Mouse (Mus musculus) olfactory bulb, adult 2 months (tissue): Measurements from ENCODE around the gene Mog. TPM values are rescaled to one million over a fixed set of nuclear protein-coding genes. Genes with fewer than 3 reads are reported as not detected.

Experiments used
- H3K27ac ChIP-seq: fragments of 200-500 bp; 2 replicates; pipeline ENCODE4 v1.5.1; 2012; ENCODE audit warnings: low read depth, low read length; ENCODE audit not compliant: insufficient read depth
- H3K4me1 ChIP-seq: fragments of 200-500 bp; 2 replicates; pipeline ENCODE4 v1.6.1; 2012; ENCODE audit warnings: low read length; ENCODE audit not compliant: control insufficient read depth, insufficient read depth
- H3K4me3 ChIP-seq: fragments of 200-500 bp; 2 replicates; pipeline ENCODE4 v1.5.1; 2012; ENCODE audit warnings: mild to moderate bottlenecking, low read depth, low read length, moderate library complexity; ENCODE audit not compliant: insufficient read depth
- CTCF ChIP-seq: fragments of 200-500 bp; IDR thresholded peaks from 2 replicates; pipeline ENCODE4 v1.5.1; 2012; ENCODE audit warnings: low read depth, mild to moderate bottlenecking, low read length, moderate library complexity; ENCODE audit not compliant: insufficient read depth
- POLR2A ChIP-seq: fragments of 200-500 bp; IDR thresholded peaks from 2 replicates; pipeline ENCODE4 v1.6.1; 2012; ENCODE audit warnings: mild to moderate bottlenecking, low read depth, low read length, moderate library complexity; ENCODE audit not compliant: insufficient read depth
- WGBS: fragments of 180-500 bp; shearing (Covaris S2); methylation state at CpG from one replicate; pipeline ENCODE4 v1.1.7; 2018; 5-methylcytosine and 5-hydroxymethylcytosine counted together
- polyA plus RNA-seq: library from polyadenylated mRNA; stranded (reverse); fragments of >200 nt; gene quantifications from 2 replicates; pipeline ENCODE4 v1.2.4, GENCODE M21; 2012; ENCODE audit warnings: low replicate concordance; ENCODE audit not compliant: missing spikeins, insufficient read depth, insufficient read length

The Mog gene
- polyA plus RNA-seq, 1 experiment: not detected

- 22% methylated on average over 3 of the region's 3 CpGs for WGBS
- peaks cover 14% of the 10 kb centered on the region for H3K4me1 ChIP-seq
- H3K4me3 ChIP-seq: no peak overlapping the region
- no peak for TF ChIP-seq CTCF
- no peak for TF ChIP-seq POLR2A
- H3K27ac ChIP-seq: peak overlapping the region; percentile 83; the same call in 1 of the 2 replicates
These were observed 38.2 kb upstream of the Mog start for GRCm38 (mm10) chr17:37061435-37061834.

- TF ChIP-seq POLR2A: no peak
- no peak for TF ChIP-seq CTCF
- Histone ChIP-seq H3K4me1 (peaks cover 30% of the 10 kb centered on the region), H3K27ac (no peak overlapping the region), H3K4me3 (no peak overlapping the region)
- WGBS: 36% methylated on average over 6 of the region's 6 CpGs
These were observed 33.8 kb upstream of the Mog start for GRCm38 (mm10) chr17:37056957-37057356.

GRCm38 (mm10) chr17:37051745-37052144, 28.5 kb upstream of the Mog start:
- H3K27ac ChIP-seq: no peak overlapping the region
- WGBS: 17% methylated on average over 4 of the region's 4 CpGs
- peak overlapping the region; percentile 21; the same call in 1 of the 2 replicates for H3K4me3 ChIP-seq
- TF ChIP-seq POLR2A: no peak
- TF ChIP-seq CTCF: no peak
- H3K4me1 ChIP-seq: peaks cover 41% of the 10 kb centered on the region

- Histone ChIP-seq H3K4me3 (peak overlapping the region; percentile 71), H3K4me1 (peaks cover 36% of the 10 kb centered on the region), H3K27ac (peak overlapping the region; percentile 68)
- TF ChIP-seq CTCF (no peak), POLR2A (no peak)
- 4% methylated on average over 27 of the region's 27 CpGs for WGBS
These were observed 27.7 kb upstream of the Mog start for GRCm38 (mm10) chr17:37050876-37051275.

GRCm38 (mm10) chr17:37050399-37050798, 27.2 kb upstream of the Mog start:
- TF ChIP-seq CTCF: no peak
- peak; percentile 97 for TF ChIP-seq POLR2A
- 2% methylated on average over 22 of the region's 22 CpGs for WGBS

GRCm38 (mm10) chr17:37049570-37050310, 26.5 kb upstream of the Mog start:
- H3K4me1 ChIP-seq: peaks cover 34% of the 10 kb centered on the region
- peak; percentile 64 for TF ChIP-seq CTCF
- no peak for TF ChIP-seq POLR2A
- peak overlapping the region; percentile 95 for H3K27ac ChIP-seq
- peak overlapping the region; percentile 71 for H3K4me3 ChIP-seq
- WGBS: 3% methylated on average over 39 of the region's 39 CpGs

More at GRCm38 (mm10) chr17:37050399-37050798, 27.2 kb upstream of the Mog start:
- H3K4me1 ChIP-seq: peaks cover 32% of the 10 kb centered on the region
- H3K27ac ChIP-seq: peak overlapping the region; percentile 95
- H3K4me3 ChIP-seq: peak overlapping the region; percentile 71

- TF ChIP-seq CTCF (no peak), POLR2A (no peak)
- Histone ChIP-seq H3K4me3 (peak overlapping the region; percentile 17; the same call in 1 of the 2 replicates), H3K27ac (no peak overlapping the region), H3K4me1 (peaks cover 24% of the 10 kb centered on the region)
- 58% methylated on average over 7 of the region's 7 CpGs for WGBS
These were observed 25.2 kb upstream of the Mog start for GRCm38 (mm10) chr17:37048383-37048782.

GRCm38 (mm10) chr17:37047981-37048380, 24.8 kb upstream of the Mog start:
- no peak for TF ChIP-seq POLR2A
- TF ChIP-seq CTCF: no peak
- Histone ChIP-seq H3K4me1 (peaks cover 21% of the 10 kb centered on the region), H3K4me3 (peak overlapping the region; percentile 17; the same call in 1 of the 2 replicates), H3K27ac (no peak overlapping the region)
- WGBS: 22% methylated on average over 3 of the region's 3 CpGs

DNA sequence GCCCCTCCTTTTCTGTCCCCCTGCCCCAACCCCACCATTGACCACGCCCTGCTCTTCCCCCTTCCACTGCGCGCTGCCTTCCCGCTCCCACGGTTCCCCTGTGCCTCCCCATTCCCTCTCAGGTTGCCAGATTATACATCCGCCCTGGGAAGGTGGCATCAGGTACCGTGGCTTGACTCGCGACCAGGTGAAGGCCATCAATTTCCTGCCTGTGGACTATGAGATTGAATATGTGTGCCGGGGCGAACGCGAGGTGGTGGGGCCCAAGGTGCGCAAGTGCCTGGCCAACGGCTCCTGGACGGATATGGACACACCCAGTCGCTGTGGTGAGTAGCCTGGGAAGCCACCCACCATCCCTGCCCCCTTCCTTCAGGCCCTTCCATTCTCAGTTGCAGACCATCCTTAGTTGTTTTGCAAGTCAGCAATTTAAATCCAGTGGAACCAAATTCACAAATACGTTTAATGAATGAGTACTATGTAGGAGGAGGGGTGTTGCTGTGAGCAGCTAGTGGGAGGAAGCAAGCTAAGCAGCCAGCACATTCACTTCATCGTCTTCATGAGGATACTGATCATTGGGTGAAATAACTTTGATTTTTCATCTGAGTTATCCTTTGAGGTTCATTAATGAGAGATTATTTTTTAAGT, 24.3 kb upstream of the Mog start:
- H3K4me1 ChIP-seq: peaks cover 20% of the 10 kb centered on the region
- no peak overlapping the region for H3K27ac ChIP-seq
- WGBS: 31% methylated on average over 19 of the region's 19 CpGs
- H3K4me3 ChIP-seq: peak overlapping the region; percentile 95
- TF ChIP-seq CTCF (no peak), POLR2A (no peak)
